Mouse (Mus musculus) liver, embryonic 14.5 days (tissue): ENCODE data around the gene Gpr157.

Experiments
- CTCF ChIP-seq: IDR thresholded peaks from 2 replicates; pipeline ENCODE4 v1.5.1; 2016; ENCODE audit warnings: antibody characterized with exemption, low read depth, control low read depth
- EP300 ChIP-seq: IDR thresholded peaks from 2 replicates; pipeline ENCODE4 v1.6.1; 2016; ENCODE audit warnings: antibody characterized with exemption, low read depth

- TF ChIP-seq CTCF: no peak
- TF ChIP-seq EP300: no peak
These were observed 18.5 kb downstream of the Gpr157 start for GRCm38 (mm10) chr4:150105671-150106070.
